Mouse (Mus musculus) erythroblast, embryonic 14.5 days (primary cell): ENCODE data around the gene Add3.

ENCODE experiments used
- GATA1 ChIP-seq: IDR thresholded peaks from 2 replicates; pipeline ENCODE4 v1.6.1; 2012; ENCODE audit warnings: low read length, inconsistent platforms, mixed read lengths
- TAL1 ChIP-seq: IDR thresholded peaks from 3 replicates; pipeline ENCODE4 v1.6.1; 2012; ENCODE audit warnings: low read length, inconsistent platforms, mixed read lengths

- TF ChIP-seq GATA1 (no peak), TAL1 (no peak)
Observed at GRCm38 (mm10) chr19:53243956-53244355, 103.7 kb downstream of the Add3 start.
